Mouse (Mus musculus): ENCODE data around the gene Sdhaf2.

Sdhaf2 gene

GRCm38 (mm10) chr19:10500581-10500980 lies 25.4 kb downstream of the Sdhaf2 start:
- CTCF ChIA-PET, result no interaction called here

- CTCF ChIA-PET, result no interaction called here
These were observed 28.3 kb downstream of the Sdhaf2 start for GRCm38 (mm10) chr19:10497512-10498160.

- CTCF ChIA-PET, result no interaction called here
These were observed 29.0 kb downstream of the Sdhaf2 start for GRCm38 (mm10) chr19:10496976-10497375.

GRCm38 (mm10) chr19:10495670-10496069 lies 30.3 kb downstream of the Sdhaf2 start:
- CTCF ChIA-PET, result no interaction called here

- CTCF ChIA-PET, result interaction anchor here (1.3 to 1.4 kb wide), 2 partner anchors 34 to 36 kb away, joined by 3 read pairs; no protein-coding TSS in a partner anchor
These were observed 39.6 kb downstream of the Sdhaf2 start for GRCm38 (mm10) chr19:10486264-10486738.

GRCm38 (mm10) chr19:10482703-10483102 lies 43.2 kb downstream of the Sdhaf2 start, which contains the start of gene Ppp1r32:
TSS of gene Ppp1r32 (minus strand) at chr19:10482928.
- CTCF ChIA-PET, result no interaction called here

- CTCF ChIA-PET, result no interaction called here
These were observed 46.4 kb downstream of the Sdhaf2 start for GRCm38 (mm10) chr19:10479541-10479940.

- CTCF ChIA-PET, result no interaction called here
These were observed 52.2 kb downstream of the Sdhaf2 start for GRCm38 (mm10) chr19:10473779-10474178.

GRCm38 (mm10) chr19:10472958-10473357 lies 53.0 kb downstream of the Sdhaf2 start:
- CTCF ChIA-PET, result no interaction called here

- CTCF ChIA-PET, result no interaction called here
These were observed 56.7 kb downstream of the Sdhaf2 start for GRCm38 (mm10) chr19:10469171-10469658.

GRCm38 (mm10) chr19:10464427-10464826 lies 61.5 kb downstream of the Sdhaf2 start:
- CTCF ChIA-PET, result no interaction called here

GRCm38 (mm10) chr19:10461584-10461983 lies 64.4 kb downstream of the Sdhaf2 start:
- CTCF ChIA-PET, result interaction anchor here (0.7 kb wide), 1 partner anchor 17 kb away, joined by 9 read pairs; no protein-coding TSS in a partner anchor

- CTCF ChIA-PET, result no interaction called here
These were observed 66.0 kb downstream of the Sdhaf2 start for GRCm38 (mm10) chr19:10459907-10460306.

GRCm38 (mm10) chr19:10458096-10458495 lies 67.8 kb downstream of the Sdhaf2 start:
- CTCF ChIA-PET, result no interaction called here

GRCm38 (mm10) chr19:10457484-10457800 lies 68.5 kb downstream of the Sdhaf2 start:
- CTCF ChIA-PET, result no interaction called here

GRCm38 (mm10) chr19:10456752-10457483 lies 69.0 kb downstream of the Sdhaf2 start, which contains the start of gene Lrrc10b:
TSS of gene Lrrc10b (minus strand) at chr19:10457473.
- CTCF ChIA-PET, result no interaction called here

GRCm38 (mm10) chr19:10455437-10455806 lies 70.5 kb downstream of the Sdhaf2 start:
- CTCF ChIA-PET, result no interaction called here

GRCm38 (mm10) chr19:10454718-10455436 lies 71.1 kb downstream of the Sdhaf2 start:
- CTCF ChIA-PET, result no interaction called here

Measured in spleen, embryonic (tissue).